Mouse (Mus musculus) retina, adult 2 months (tissue): ENCODE data around the gene Nr1h3.

Experiments
- DNase-seq: peaks from one replicate; pipeline ENCODE4 v3.0.0-alpha.2; 2012; ENCODE audit warnings: low read depth, low spot score

Nr1h3 gene

GRCm38 (mm10) chr2:91139764-91140163 lies 62.9 kb downstream of the Nr1h3 start:
- DNase-seq: no peak

GRCm38 (mm10) chr2:91139311-91139710 lies 63.3 kb downstream of the Nr1h3 start:
- DNase-seq: no peak

GRCm38 (mm10) chr2:91137481-91137880 lies 65.2 kb downstream of the Nr1h3 start:
- DNase-seq: no peak

- no peak for DNase-seq
Measured at GRCm38 (mm10) chr2:91136513-91137412, 65.9 kb downstream of the Nr1h3 start.
